Mouse (Mus musculus) midbrain, embryonic 16.5 days (tissue): ENCODE measurements around the gene Fars2. TPM values are rescaled to one million over a fixed set of nuclear protein-coding genes. Genes with fewer than 3 reads are reported as not detected.

Experiments used
- ATAC-seq: fragments of 200-750 bp; cut with Nextera tagmentation; 2 replicates; pipeline ENCODE4 v1.8.0; 2017; ENCODE audit warnings: moderate TSS enrichment
- H3K27ac ChIP-seq: fragments of 300-500 bp; sonication (generic); 2 replicates; pipeline ENCODE4 v1.5.1; 2014; ENCODE audit warnings: mild to moderate bottlenecking, low read length, mixed read lengths
- H3K27me3 ChIP-seq: fragments of 300-500 bp; sonication (generic); 2 replicates; pipeline ENCODE4 v1.6.1; 2014; ENCODE audit warnings: low read depth, low read length, mixed read lengths; ENCODE audit not compliant: control insufficient read depth, insufficient read depth
- H3K36me3 ChIP-seq: fragments of 300-500 bp; sonication (generic); 2 replicates; pipeline ENCODE4 v1.6.1; 2014; ENCODE audit warnings: mild to moderate bottlenecking, low read length, moderate library complexity, mixed read lengths; ENCODE audit not compliant: control insufficient read depth, insufficient read depth
- H3K4me1 ChIP-seq: fragments of 300-500 bp; sonication (generic); 2 replicates; pipeline ENCODE4 v1.6.1; 2014; ENCODE audit warnings: mild to moderate bottlenecking, low read length, mixed read lengths; ENCODE audit not compliant: control insufficient read depth, insufficient read depth
- H3K4me2 ChIP-seq: fragments of 300-500 bp; sonication (generic); 2 replicates; pipeline ENCODE4 v1.6.1; 2014; ENCODE audit warnings: mild to moderate bottlenecking, low read length, mixed read lengths
- H3K4me3 ChIP-seq: fragments of 300-500 bp; sonication (generic); 2 replicates; pipeline ENCODE4 v1.5.1; 2014; ENCODE audit warnings: low read depth, mild to moderate bottlenecking, low read length, moderate library complexity, mixed read lengths
- H3K9ac ChIP-seq: fragments of 300-500 bp; sonication (generic); 2 replicates; pipeline ENCODE4 v1.6.1; 2014; ENCODE audit warnings: low read depth, low read length, mixed read lengths
- H3K9me3 ChIP-seq: fragments of 300-500 bp; sonication (generic); replicated peaks from 2 replicates; pipeline ENCODE4 v1.6.1; 2014; ENCODE audit warnings: mild to moderate bottlenecking, low read length, mixed read lengths; ENCODE audit not compliant: control insufficient read depth, poor library complexity, severe bottlenecking
- WGBS: fragments of 180-500 bp; shearing (Covaris S2); extraction: QIAGEN DNeasy Blood & Tissue Kit; methylation state at CpG from one replicate; pipeline ENCODE4 v1.1.7; 2014; 5-methylcytosine and 5-hydroxymethylcytosine counted together
- polyA plus RNA-seq: library from polyadenylated mRNA; unstranded; fragments of >200 nt; fragmentation: Nextera tagmentation; extraction: Ambion mirVana; gene quantifications from 2 replicates; pipeline ENCODE4 v1.2.1, GENCODE M21; 2015

The Fars2 gene
- polyA plus RNA-seq, 1 experiment from 2014 or later = 29.1 TPM

- WGBS = 83% methylated on average over 1 of the region's 1 CpGs
- Histone ChIP-seq H3K4me2 (no peak overlapping the region), H3K4me1 (no peaks in the 10 kb centered on the region), H3K36me3 (no peaks in the 10 kb centered on the region), H3K4me3 (no peak overlapping the region), H3K9me3 (no peaks in the 10 kb centered on the region), H3K27me3 (no peaks in the 10 kb centered on the region), H3K9ac (no peak overlapping the region), H3K27ac (no peak overlapping the region)
- no peak for ATAC-seq
Observed at GRCm38 (mm10) chr13:36623556-36623955, 506.3 kb downstream of the Fars2 start.

DNA sequence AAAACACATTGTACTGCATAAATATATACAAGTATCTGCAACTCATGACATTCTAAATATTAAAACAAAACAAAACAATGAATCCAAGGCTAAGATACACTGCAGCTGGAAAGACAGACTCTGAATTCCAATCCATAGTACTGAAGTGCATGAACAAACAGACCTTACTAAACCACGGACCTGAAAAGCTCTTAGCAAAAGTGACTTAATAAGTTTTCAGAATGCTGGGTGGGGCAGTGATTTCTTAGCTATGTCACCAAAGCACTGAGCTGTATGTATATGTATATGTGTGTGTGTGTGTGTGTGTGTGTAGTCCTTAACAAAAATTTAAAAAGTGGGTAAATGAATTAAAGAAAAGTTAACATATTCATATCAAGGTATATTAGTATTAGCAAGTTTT is 511.9 kb downstream of the Fars2 start:
- no peak for ATAC-seq
- Histone ChIP-seq H3K36me3 (no peaks in the 10 kb centered on the region), H3K4me1 (no peaks in the 10 kb centered on the region), H3K27ac (no peak overlapping the region), H3K4me2 (no peak overlapping the region), H3K9me3 (no peaks in the 10 kb centered on the region), H3K4me3 (no peak overlapping the region), H3K27me3 (no peaks in the 10 kb centered on the region), H3K9ac (no peak overlapping the region)
- WGBS = 77% methylated on average over 1 of the region's 1 CpGs

DNA sequence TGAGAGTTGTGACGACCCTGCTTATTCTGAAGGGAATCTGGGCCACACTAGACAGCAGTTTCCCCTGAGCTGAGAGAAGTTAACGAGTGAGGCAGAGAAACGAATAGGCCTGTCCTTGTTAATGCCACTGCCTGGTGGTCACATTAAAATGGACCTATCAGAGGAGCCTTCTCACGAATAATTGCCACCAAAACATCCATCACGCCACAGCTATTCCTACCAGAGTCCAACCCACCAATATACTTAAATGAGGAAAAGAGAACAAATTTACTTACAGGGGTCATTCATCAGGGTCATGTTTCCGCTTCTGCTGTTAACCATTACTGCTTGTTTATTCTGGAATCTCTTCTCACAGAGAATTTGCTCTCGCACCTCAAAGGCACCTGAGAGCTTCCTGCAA is 531.0 kb downstream of the Fars2 start:
- WGBS = 71% methylated on average over 7 of the region's 7 CpGs
- H3K27ac ChIP-seq = no peak overlapping the region
- H3K27me3 ChIP-seq = no peaks in the 10 kb centered on the region
- no peak overlapping the region for H3K9ac ChIP-seq
- H3K9me3 ChIP-seq = no peaks in the 10 kb centered on the region
- ATAC-seq = no peak
- no peaks in the 10 kb centered on the region for H3K4me1 ChIP-seq
- no peak overlapping the region for H3K4me2 ChIP-seq
- no peaks in the 10 kb centered on the region for H3K36me3 ChIP-seq
- H3K4me3 ChIP-seq = no peak overlapping the region

DNA sequence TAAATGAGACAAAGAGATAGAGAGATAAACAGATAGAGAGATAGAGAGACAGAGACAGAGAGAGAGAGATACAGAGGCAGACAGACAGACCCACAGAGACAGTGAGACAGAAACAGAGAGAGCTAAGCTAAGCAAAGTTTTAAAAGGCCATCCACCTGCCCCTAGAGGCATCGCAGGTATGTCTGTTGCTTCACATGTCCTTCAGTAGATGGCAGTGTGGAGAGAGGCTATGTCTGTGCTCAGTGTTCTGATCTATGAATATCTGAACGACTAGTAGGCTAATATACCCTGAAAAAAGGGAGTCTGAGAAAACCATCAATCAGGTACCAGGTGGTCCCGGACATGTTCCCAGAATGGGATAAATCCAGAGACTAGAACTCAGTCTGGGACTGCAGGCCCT is 537.0 kb downstream of the Fars2 start:
- no peaks in the 10 kb centered on the region for H3K27me3 ChIP-seq
- 83% methylated on average over 3 of the region's 3 CpGs for WGBS
- H3K9ac ChIP-seq = no peak overlapping the region
- no peaks in the 10 kb centered on the region for H3K36me3 ChIP-seq
- H3K4me2 ChIP-seq = no peak overlapping the region
- no peak overlapping the region for H3K4me3 ChIP-seq
- H3K9me3 ChIP-seq = no peaks in the 10 kb centered on the region
- H3K27ac ChIP-seq = no peak overlapping the region
- ATAC-seq = no peak
- no peaks in the 10 kb centered on the region for H3K4me1 ChIP-seq

GRCm38 (mm10) chr13:36679345-36679744 is 562.1 kb downstream of the Fars2 start:
- no peaks in the 10 kb centered on the region for H3K27me3 ChIP-seq
- H3K27ac ChIP-seq = no peak overlapping the region
- no peaks in the 10 kb centered on the region for H3K36me3 ChIP-seq
- WGBS = 69% methylated on average over 1 of the region's 1 CpGs
- H3K4me2 ChIP-seq = no peak overlapping the region
- H3K9me3 ChIP-seq = no peaks in the 10 kb centered on the region
- no peak for ATAC-seq
- no peaks in the 10 kb centered on the region for H3K4me1 ChIP-seq
- H3K9ac ChIP-seq = no peak overlapping the region
- no peak overlapping the region for H3K4me3 ChIP-seq

GRCm38 (mm10) chr13:36680690-36681355 is 563.6 kb downstream of the Fars2 start:
- H3K4me1 ChIP-seq = no peaks in the 10 kb centered on the region

DNA sequence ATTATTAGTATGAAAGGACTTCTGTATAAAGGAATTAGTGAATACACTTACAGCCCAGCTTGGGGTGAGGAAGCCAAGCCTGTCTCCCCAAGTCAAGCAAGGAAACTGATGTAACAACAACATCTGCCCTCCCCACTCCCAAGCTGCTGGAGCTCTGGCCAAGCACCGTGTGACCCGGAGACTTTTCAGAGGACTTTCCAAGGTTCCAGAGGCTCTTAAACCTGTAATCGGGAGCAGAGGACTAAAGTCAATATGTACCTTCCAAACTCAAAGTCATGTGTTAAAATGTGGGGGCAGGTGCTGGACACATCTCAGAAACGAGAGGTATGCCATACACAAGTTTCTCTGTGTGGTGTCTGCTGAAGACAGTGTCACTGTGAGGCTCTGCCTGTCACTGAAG is 566.4 kb downstream of the Fars2 start:
- Histone ChIP-seq H3K4me3 (no peak overlapping the region), H3K9me3 (no peaks in the 10 kb centered on the region), H3K4me1 (no peaks in the 10 kb centered on the region), H3K27ac (no peak overlapping the region), H3K36me3 (no peaks in the 10 kb centered on the region), H3K27me3 (no peaks in the 10 kb centered on the region), H3K9ac (no peak overlapping the region), H3K4me2 (no peak overlapping the region)
- WGBS = 76% methylated on average over 4 of the region's 4 CpGs
- ATAC-seq = no peak

More at GRCm38 (mm10) chr13:36680690-36681355, 563.6 kb downstream of the Fars2 start:
- Histone ChIP-seq H3K4me3 (no peak overlapping the region), H3K9me3 (no peaks in the 10 kb centered on the region), H3K27ac (no peak overlapping the region), H3K36me3 (no peaks in the 10 kb centered on the region), H3K4me2 (no peak overlapping the region), H3K27me3 (no peaks in the 10 kb centered on the region), H3K9ac (no peak overlapping the region)
- ATAC-seq = no peak
- WGBS = 91% methylated on average over 8 of the region's 8 CpGs

GRCm38 (mm10) chr13:36695516-36696201 is 578.4 kb downstream of the Fars2 start:
- H3K4me1 ChIP-seq = no peaks in the 10 kb centered on the region
- H3K27me3 ChIP-seq = no peaks in the 10 kb centered on the region
- 61% methylated on average over 7 of the region's 7 CpGs for WGBS
- H3K27ac ChIP-seq = no peak overlapping the region
- H3K4me3 ChIP-seq = no peak overlapping the region
- H3K9ac ChIP-seq = no peak overlapping the region
- H3K9me3 ChIP-seq = no peaks in the 10 kb centered on the region
- no peak overlapping the region for H3K4me2 ChIP-seq
- H3K36me3 ChIP-seq = no peaks in the 10 kb centered on the region
- no peak for ATAC-seq

DNA sequence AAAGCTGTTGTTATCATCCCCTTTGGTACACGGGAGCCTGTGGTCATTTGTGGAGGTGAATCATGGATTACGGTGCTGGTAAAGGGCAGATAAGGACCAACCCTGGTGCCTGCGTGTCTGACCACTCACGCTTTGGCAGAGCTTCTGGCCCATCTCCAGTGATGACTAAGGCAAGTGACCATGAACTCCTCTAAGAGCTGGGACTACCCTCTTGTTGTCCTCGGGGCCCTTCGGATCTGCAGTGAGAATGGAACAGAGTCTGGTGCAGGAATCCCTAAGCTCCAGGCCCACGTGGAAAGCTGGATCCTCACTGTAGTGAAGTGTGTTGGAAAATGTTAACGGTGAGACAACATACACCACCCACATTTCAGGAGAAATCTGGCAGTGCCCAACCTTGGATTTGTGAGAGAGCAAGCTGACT is 579.1 kb downstream of the Fars2 start:
- no peak for ATAC-seq
- 94% methylated on average over 8 of the region's 8 CpGs for WGBS
- Histone ChIP-seq H3K36me3 (no peaks in the 10 kb centered on the region), H3K27me3 (no peaks in the 10 kb centered on the region), H3K4me1 (no peaks in the 10 kb centered on the region), H3K4me3 (no peak overlapping the region), H3K4me2 (no peak overlapping the region), H3K9ac (no peak overlapping the region), H3K27ac (no peak overlapping the region), H3K9me3 (no peaks in the 10 kb centered on the region)
